In the genomic region with DNA sequence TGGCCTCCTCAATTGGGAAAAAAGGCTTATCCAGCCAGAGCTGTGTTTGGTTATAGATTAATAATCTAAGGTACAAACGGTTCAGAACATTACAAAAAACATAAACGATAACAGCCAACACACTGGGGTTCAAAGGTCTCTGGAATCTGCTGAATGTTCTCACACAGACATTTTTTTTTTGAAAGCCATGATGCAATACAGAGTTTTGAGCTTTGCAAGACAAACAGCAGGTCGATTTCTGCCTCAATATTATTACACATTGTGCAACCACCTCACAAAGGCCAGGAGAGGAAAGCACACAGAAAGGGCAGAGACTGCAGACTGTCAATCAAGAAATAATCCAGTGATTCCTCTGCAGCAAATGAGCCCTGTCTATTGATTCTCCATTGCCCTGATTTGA, we compare ENCODE assay signal across 19 mouse cellular contexts.
A peak's percentile ranks its signal among the peaks of the same experiment; 100 is the strongest.
DNase-seq lines count a peak whose midpoint lies in the region; ATAC-seq lines count a peak whose summit lies in the region.
"Had no signal": no experiment of that assay in that cellular context is flagged by ENCODE, and none has a peak within 500 bp of the region (broad histone marks: within the 10 kb centered on the region; RNA-seq: fewer than 3 reads in every experiment).

No protein-coding gene starts in this region.

- intact Hi-C loops in gastrocnemius, postnatal 36 days (cut with DNase I): no loop called here

- H3K27me3 ChIP-seq in liver, embryonic 15.5 days: no peaks in the 10 kb centered on the region
- H3K27me3 ChIP-seq in midbrain, embryonic 14.5 days (ENCODE audit: control insufficient read depth, insufficient read depth, low read length): no peaks in the 10 kb centered on the region
- H3K27me3 ChIP-seq: lung, embryonic 15.5 days; megakaryocyte, embryonic 14.5 days; midbrain, embryonic 15.5 days; neural tube, embryonic 15.5 days had no signal

- no peak overlapping the region for H3K27ac ChIP-seq in liver, embryonic 15.5 days (replicated peaks)
- H3K27ac ChIP-seq in midbrain, embryonic 14.5 days (replicated peaks; ENCODE audit: low read depth, low read length): no peak overlapping the region
- H3K27ac ChIP-seq: embryonic facial prominence, embryonic 13.5 days; heart, embryonic 10.5 days; lung, embryonic 15.5 days; midbrain, embryonic 15.5 days; neural tube, embryonic 15.5 days had no signal

- peak; percentile 78 for ATAC-seq in liver, embryonic 15.5 days (ENCODE audit: insufficient read depth)
- ATAC-seq in midbrain, embryonic 14.5 days (ENCODE audit: low FRiP score, low TSS enrichment): no peak
- ATAC-seq: forebrain, embryonic 14.5 days; midbrain, embryonic 15.5 days had no signal

- no peaks in the 10 kb centered on the region for H3K9me3 ChIP-seq in liver, embryonic 15.5 days (replicated peaks)
- H3K9me3 ChIP-seq in midbrain, embryonic 14.5 days (ENCODE audit: control insufficient read depth, low read length): no peaks in the 10 kb centered on the region
- H3K9me3 ChIP-seq: embryonic facial prominence, embryonic 13.5 days; heart, embryonic 10.5 days; lung, embryonic 15.5 days; midbrain, embryonic 15.5 days; neural tube, embryonic 15.5 days had no signal

- H3K4me1 ChIP-seq in liver, embryonic 15.5 days (replicated peaks): no peaks in the 10 kb centered on the region
- H3K4me1 ChIP-seq in midbrain, embryonic 14.5 days (ENCODE audit: control insufficient read depth, insufficient read depth, low read length): no peaks in the 10 kb centered on the region
- H3K4me1 ChIP-seq: embryonic facial prominence, embryonic 13.5 days; heart, embryonic 10.5 days; lung, embryonic 15.5 days; megakaryocyte, embryonic 14.5 days; midbrain, embryonic 15.5 days; neural tube, embryonic 15.5 days had no signal

- H3K9ac ChIP-seq in liver, embryonic 15.5 days: no peak overlapping the region
- no peak overlapping the region for H3K9ac ChIP-seq in midbrain, embryonic 14.5 days (replicated peaks; ENCODE audit: low read length)
- H3K9ac ChIP-seq: embryonic facial prominence, embryonic 13.5 days; lung, embryonic 15.5 days; midbrain, embryonic 15.5 days; neural tube, embryonic 15.5 days had no signal

- DNase-seq in kidney, postnatal 14 days: peak; percentile 52
- DNase-seq in kidney, adult 18-20 months: no peak
- peak; percentile 41 for DNase-seq in retina, embryonic 14.5 days (ENCODE audit: low spot score)
- DNase-seq in retina, postnatal 1 day: no peak
- DNase-seq in midbrain, embryonic 14.5 days: no peak
- DNase-seq in gastrocnemius, postnatal 36 days: no peak
- DNase-seq: adrenal gland, adult 8-10 months; cerebellum, postnatal 10 days; gastrocnemius, postnatal 10 days; right cerebral cortex, postnatal 25 days had no signal

- no peak overlapping the region for H3K4me3 ChIP-seq in liver, embryonic 15.5 days (replicated peaks)
- no peak overlapping the region for H3K4me3 ChIP-seq in midbrain, embryonic 14.5 days (replicated peaks; ENCODE audit: low read depth, low read length)
- H3K4me3 ChIP-seq: embryonic facial prominence, embryonic 13.5 days; heart, embryonic 10.5 days; lung, embryonic 15.5 days; megakaryocyte, embryonic 14.5 days; midbrain, embryonic 15.5 days; myocyte; neural tube, embryonic 15.5 days had no signal

- no peak overlapping the region for H3K4me2 ChIP-seq in liver, embryonic 15.5 days
- H3K4me2 ChIP-seq in midbrain, embryonic 14.5 days (ENCODE audit: low read length): no peak overlapping the region
- H3K4me2 ChIP-seq: embryonic facial prominence, embryonic 13.5 days; lung, embryonic 15.5 days; midbrain, embryonic 15.5 days; neural tube, embryonic 15.5 days had no signal

- H3K36me3 ChIP-seq in liver, embryonic 15.5 days (replicated peaks): no peaks in the 10 kb centered on the region
- no peaks in the 10 kb centered on the region for H3K36me3 ChIP-seq in midbrain, embryonic 14.5 days (ENCODE audit: control insufficient read depth, insufficient read depth, low read length)
- H3K36me3 ChIP-seq: embryonic facial prominence, embryonic 13.5 days; heart, embryonic 10.5 days; lung, embryonic 15.5 days; midbrain, embryonic 15.5 days; neural tube, embryonic 15.5 days had no signal

- 49% methylated on average over 3 of the region's 3 CpGs for WGBS in liver, embryonic 15.5 days (ENCODE audit: insufficient replicate concordance)
- WGBS in midbrain, embryonic 14.5 days: 86% methylated on average over 3 of the region's 3 CpGs

Comparison
In these comparisons a context has a peak if more than half of its experiments do, and no peak if none do; other contexts are left out.
1. DNase-seq: peak in kidney, postnatal 14 days (single experiment) and retina, embryonic 14.5 days (single experiment); none in kidney, adult 18-20 months (single experiment), retina, postnatal 1 day (single experiment), midbrain, embryonic 14.5 days (single experiment) and gastrocnemius, postnatal 36 days (0 of 2).